ENCODE assay signal across 14 mouse cellular contexts in genomic region chr6:142920901-142921300, GRCm38 (mm10). TPM values are rescaled to one million over a fixed set of nuclear protein-coding genes. Genes with fewer than 3 reads are reported as not detected.
A peak's percentile ranks its signal among the peaks of the same experiment; 100 is the strongest.
DNase-seq lines count a peak whose midpoint lies in the region; ATAC-seq and TF ChIP-seq lines count a peak whose summit lies in the region.
"Had no signal": no experiment of that assay in that cellular context is flagged by ENCODE, and none has a peak within 500 bp of the region (broad histone marks: within the 10 kb centered on the region; RNA-seq: fewer than 3 reads in every experiment).

No protein-coding gene starts in this region.

- no peaks in the 10 kb centered on the region for H3K36me3 ChIP-seq in heart, embryonic 10.5 days
- no peaks in the 10 kb centered on the region for H3K36me3 ChIP-seq in lung, postnatal 0 days (ENCODE audit: insufficient read depth, low read length)
- no peaks in the 10 kb centered on the region for H3K36me3 ChIP-seq in heart, embryonic 13.5 days
- H3K36me3 ChIP-seq: intestine, embryonic 15.5 days; midbrain, embryonic 10.5 days had no signal

- H3K4me3 ChIP-seq in heart, embryonic 10.5 days, result no peak overlapping the region
- no peak overlapping the region for H3K4me3 ChIP-seq in lung, postnatal 0 days (ENCODE audit: low read depth, low read length)
- no peak overlapping the region for H3K4me3 ChIP-seq in heart, embryonic 13.5 days
- H3K4me3 ChIP-seq: intestine, embryonic 15.5 days; midbrain, embryonic 10.5 days had no signal

- peak; percentile 11; the same call in 1 of the 2 replicates for ATAC-seq in lung, postnatal 0 days
- ATAC-seq in heart, embryonic 13.5 days (ENCODE audit: extremely low read depth, insufficient number of reproducible peaks, low FRiP score, low TSS enrichment), result no peak
- no peak for ATAC-seq in erythroblast, adult 5-6 weeks (replicated peaks; ENCODE audit: low FRiP score, poor library complexity, severe bottlenecking)
- ATAC-seq: intestine, embryonic 15.5 days had no signal

- DNase-seq in heart, adult 11 months, result peak; percentile 94
- DNase-seq in heart, embryonic 10.5 days (ENCODE audit: low spot score), result no peak
- no peak for DNase-seq in lung, postnatal 0 days (ENCODE audit: low spot score)
- no peak for DNase-seq in lung, postnatal 14 days
- no peak for DNase-seq in right cerebral cortex, postnatal 14 days
- no peak for DNase-seq in right cerebral cortex, postnatal 36 days (ENCODE audit: low spot score in 2 of 2)
- DNase-seq: embryo, embryonic 11 days; gastrocnemius, postnatal 10 days; liver; thymus, postnatal 25 days had no signal

- no peak for TF ChIP-seq CTCF in lung, postnatal 0 days (IDR thresholded peaks at IDR 0.05)

- H3K9ac ChIP-seq in lung, postnatal 0 days (replicated peaks; ENCODE audit: low read depth), result no peak overlapping the region
- no peak overlapping the region for H3K9ac ChIP-seq in heart, embryonic 13.5 days
- H3K9ac ChIP-seq: intestine, embryonic 15.5 days had no signal

- H3K4me2 ChIP-seq in lung, postnatal 0 days (replicated peaks; ENCODE audit: low read depth, low read length), result no peak overlapping the region
- H3K4me2 ChIP-seq in heart, embryonic 13.5 days, result no peak overlapping the region
- H3K4me2 ChIP-seq: intestine, embryonic 15.5 days had no signal

- H3K27ac ChIP-seq in heart, embryonic 10.5 days, result no peak overlapping the region
- H3K27ac ChIP-seq in lung, postnatal 0 days (ENCODE audit: low read length), result no peak overlapping the region
- peak overlapping the region; percentile 39; the same call in 1 of the 2 replicates for H3K27ac ChIP-seq in heart, embryonic 13.5 days (replicated peaks)
- H3K27ac ChIP-seq: intestine, embryonic 15.5 days; midbrain, embryonic 10.5 days had no signal

- H3K4me1 ChIP-seq in heart, embryonic 10.5 days, result 0 out of 2 replicates have a peak, but pooled peaks cover 7% of the 10 kb centered on the region
- H3K4me1 ChIP-seq in lung, postnatal 0 days (ENCODE audit: insufficient read depth, low read depth, low read length), result no peaks in the 10 kb centered on the region
- peaks cover 6% of the 10 kb centered on the region for H3K4me1 ChIP-seq in heart, embryonic 13.5 days
- H3K4me1 ChIP-seq: intestine, embryonic 15.5 days had no signal

- no peak for TF ChIP-seq EP300 in lung, postnatal 0 days (IDR thresholded peaks at IDR 0.05)

- no peaks in the 10 kb centered on the region for H3K27me3 ChIP-seq in heart, embryonic 10.5 days (ENCODE audit: insufficient read depth, poor library complexity, severe bottlenecking)
- no peaks in the 10 kb centered on the region for H3K27me3 ChIP-seq in lung, postnatal 0 days (replicated peaks; ENCODE audit: insufficient read depth, low read length)
- H3K27me3 ChIP-seq in heart, embryonic 13.5 days (replicated peaks), result no peaks in the 10 kb centered on the region
- H3K27me3 ChIP-seq: intestine, embryonic 15.5 days had no signal

- no peaks in the 10 kb centered on the region for H3K9me3 ChIP-seq in heart, embryonic 10.5 days
- no peaks in the 10 kb centered on the region for H3K9me3 ChIP-seq in lung, postnatal 0 days (ENCODE audit: low read length)
- no peaks in the 10 kb centered on the region for H3K9me3 ChIP-seq in heart, embryonic 13.5 days
- H3K9me3 ChIP-seq: intestine, embryonic 15.5 days; midbrain, embryonic 10.5 days had no signal

- 62% methylated on average over 5 of the region's 5 CpGs for WGBS in heart, embryonic 10.5 days
- WGBS in lung, postnatal 0 days, result 49% methylated on average over 5 of the region's 5 CpGs
- 42% methylated on average over 5 of the region's 5 CpGs for WGBS in heart, embryonic 13.5 days

RNA-seq across cellular contexts. Expression of gene St8sia1, which starts 43.4 kb away (rescaled TPM):
- polyA plus RNA-seq in heart, embryonic 10.5 days (2016; fragmentation: Nextera tagmentation; extraction: Ambion mirVana), result 3.1 and 3.4 TPM in 2 replicates
- polyA plus RNA-seq in lung, postnatal 0 days (2015; fragmentation: Nextera tagmentation; extraction: Ambion mirVana), result 0.11 and 0.23 TPM in 2 replicates
- polyA plus RNA-seq in heart, embryonic 13.5 days (2015; fragmentation: Nextera tagmentation; extraction: Ambion mirVana), result 2.0 and 2.2 TPM in 2 replicates
- not detected in 2 replicates for total RNA-seq in erythroblast, adult 5-6 weeks (2015; ENCODE audit: low replicate concordance)
- total RNA-seq in erythroblast, adult 5-6 weeks (2017; ENCODE audit: low replicate concordance), result not detected in 2 replicates
